Mouse (Mus musculus) E14TG2a.4 (cell line): ENCODE measurements around the gene Ak8.

Experiments used
- H3K27me3 ChIP-seq: 2 replicates; pipeline ENCODE4 v1.6.1; 2014; ENCODE audit warnings: low read length, control low read depth; ENCODE audit not compliant: insufficient read depth
- H3K36me3 ChIP-seq: 2 replicates; pipeline ENCODE4 v1.6.1; 2014; ENCODE audit warnings: low read length, control low read depth; ENCODE audit not compliant: insufficient read depth
- H3K4me1 ChIP-seq: replicated peaks from 2 replicates; pipeline ENCODE4 v1.6.1; 2014; ENCODE audit warnings: low read depth, low read length, control low read depth
- H3K4me3 ChIP-seq: replicated peaks from 2 replicates; pipeline ENCODE4 v1.5.1; 2014; ENCODE audit warnings: mild to moderate bottlenecking, low read length
- H3K9me3 ChIP-seq: 2 replicates; pipeline ENCODE4 v1.6.1; 2014; ENCODE audit warnings: low read length, control low read depth
- CTCF ChIP-seq: conservative IDR thresholded peaks from 2 replicates; pipeline ENCODE4 v1.5.1; 2014; ENCODE audit warnings: low read length
- NANOG ChIP-seq: IDR thresholded peaks from 2 replicates; pipeline ENCODE4 v1.6.1; 2014; ENCODE audit warnings: borderline replicate concordance, low read length, mixed read lengths
- POU5F1 ChIP-seq: IDR thresholded peaks from 2 replicates; pipeline ENCODE4 v1.6.1; 2014; ENCODE audit warnings: low read length, borderline replicate concordance

The Ak8 gene

GRCm38 (mm10) chr2:28706787-28707186 lies 6.8 kb downstream of the Ak8 start:
- no peak for TF ChIP-seq POU5F1
- TF ChIP-seq NANOG: no peak
- TF ChIP-seq CTCF: no peak
- Histone ChIP-seq H3K9me3 (no peaks in the 10 kb centered on the region), H3K4me3 (no peak overlapping the region)

GRCm38 (mm10) chr2:28713036-28713435 lies 13.1 kb downstream of the Ak8 start:
- Histone ChIP-seq H3K27me3 (0 out of 2 replicates have a peak, but pooled peaks cover 3% of the 10 kb centered on the region), H3K4me1 (peaks cover 23% of the 10 kb centered on the region), H3K4me3 (no peak overlapping the region), H3K36me3 (no peaks in the 10 kb centered on the region), H3K9me3 (no peaks in the 10 kb centered on the region)
- no peak for TF ChIP-seq NANOG
- TF ChIP-seq POU5F1: no peak
- TF ChIP-seq CTCF: no peak

More at GRCm38 (mm10) chr2:28706787-28707186, 6.8 kb downstream of the Ak8 start:
- H3K27me3 ChIP-seq: 0 out of 2 replicates have a peak, but pooled peaks cover 4% of the 10 kb centered on the region
- H3K4me1 ChIP-seq: peaks cover 18% of the 10 kb centered on the region
- H3K36me3 ChIP-seq: no peaks in the 10 kb centered on the region

DNA sequence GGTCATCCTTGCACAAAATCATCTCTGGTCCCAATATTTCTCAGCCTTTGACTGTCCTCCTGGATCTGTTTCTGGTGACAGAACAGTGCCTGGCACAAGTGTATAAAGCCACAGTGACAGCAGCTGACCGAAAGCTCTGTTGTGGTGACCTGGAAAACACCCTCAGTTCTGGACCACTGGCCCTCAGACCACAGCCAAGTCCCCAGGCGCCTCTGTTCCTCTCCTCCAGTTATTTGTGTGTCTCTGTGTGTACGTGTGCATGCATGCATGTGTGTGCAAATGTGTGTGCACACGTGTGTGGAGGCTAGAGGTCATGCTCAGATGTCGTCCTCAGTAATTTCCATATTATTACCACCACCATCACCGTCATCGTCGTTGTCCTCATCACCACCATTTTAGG lies 22.5 kb downstream of the Ak8 start:
- TF ChIP-seq NANOG (no peak), CTCF (no peak), POU5F1 (no peak)
- no peaks in the 10 kb centered on the region for H3K36me3 ChIP-seq
- no peaks in the 10 kb centered on the region for H3K9me3 ChIP-seq

GRCm38 (mm10) chr2:28723912-28724311 lies 23.9 kb downstream of the Ak8 start:
- TF ChIP-seq CTCF (no peak), POU5F1 (no peak), NANOG (no peak)
- Histone ChIP-seq H3K9me3 (no peaks in the 10 kb centered on the region), H3K4me3 (no peak overlapping the region), H3K4me1 (no peaks in the 10 kb centered on the region), H3K27me3 (peaks cover 1% of the 10 kb centered on the region; the same call in 1 of the 2 replicates), H3K36me3 (no peaks in the 10 kb centered on the region)

More for the DNA sequence above, 22.5 kb downstream of the Ak8 start:
- Histone ChIP-seq H3K27me3 (0 out of 2 replicates have a peak, but pooled peaks cover 4% of the 10 kb centered on the region), H3K4me3 (no peak overlapping the region), H3K4me1 (no peaks in the 10 kb centered on the region)

DNA sequence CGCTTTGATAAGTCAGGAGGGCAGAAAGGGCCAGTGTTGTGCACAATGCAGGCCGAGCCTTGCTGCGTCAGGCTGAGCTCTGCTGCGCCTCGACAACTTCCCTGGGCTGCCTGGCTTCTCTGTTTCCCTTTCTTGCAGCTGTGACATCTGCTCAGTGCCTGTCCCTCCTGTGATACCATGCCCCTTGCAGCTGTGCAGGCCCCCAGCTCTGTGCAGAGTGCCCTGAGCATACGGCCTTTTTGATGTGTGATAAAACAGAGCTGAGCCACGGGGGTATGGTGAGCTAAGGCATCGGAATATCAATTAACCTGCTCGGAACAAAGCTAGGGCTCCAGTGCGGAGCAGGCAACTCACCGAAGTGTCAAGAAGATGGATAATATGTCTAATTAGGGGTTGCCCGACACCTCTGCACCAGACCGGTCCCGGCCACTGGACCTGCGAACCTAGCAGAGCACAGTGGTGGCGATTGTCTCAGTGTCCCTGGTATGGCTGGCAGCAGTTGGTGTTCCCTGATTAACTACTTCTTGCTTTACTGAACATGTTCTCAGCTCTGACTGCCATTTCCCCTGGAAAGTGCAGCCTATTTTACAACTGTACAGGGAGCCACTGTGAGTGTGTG lies 27.9 kb downstream of the Ak8 start:
- Histone ChIP-seq H3K9me3 (no peaks in the 10 kb centered on the region), H3K4me1 (no peaks in the 10 kb centered on the region), H3K27me3 (no peaks in the 10 kb centered on the region; the same call in 1 of the 2 replicates), H3K36me3 (no peaks in the 10 kb centered on the region), H3K4me3 (no peak overlapping the region)
- TF ChIP-seq POU5F1 (no peak), CTCF (no peak), NANOG (no peak)

GRCm38 (mm10) chr2:28730676-28731075 lies 30.7 kb downstream of the Ak8 start:
- H3K36me3 ChIP-seq: no peaks in the 10 kb centered on the region
- peaks cover 10% of the 10 kb centered on the region for H3K27me3 ChIP-seq
- H3K4me3 ChIP-seq: no peak overlapping the region
- no peak for TF ChIP-seq NANOG
- TF ChIP-seq CTCF: no peak
- no peak for TF ChIP-seq POU5F1
- H3K9me3 ChIP-seq: no peaks in the 10 kb centered on the region
- H3K4me1 ChIP-seq: no peaks in the 10 kb centered on the region

DNA sequence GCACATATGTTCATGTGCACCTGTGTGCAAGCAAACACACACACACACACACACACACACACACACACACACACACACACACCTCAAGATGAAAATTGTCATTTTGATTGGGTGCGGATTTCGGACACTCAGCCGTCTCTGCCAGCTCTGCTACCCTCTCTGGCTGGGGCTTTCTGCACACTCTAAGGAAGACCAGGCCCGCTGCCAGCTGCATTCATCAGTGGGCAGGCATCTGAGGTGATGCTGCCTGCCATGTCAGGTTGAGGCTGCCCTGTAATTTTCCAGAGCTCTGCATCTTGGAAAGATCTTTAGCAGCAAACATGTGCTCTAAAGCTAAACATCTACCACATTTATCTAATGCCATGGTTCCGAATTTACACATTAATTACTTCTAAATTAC lies 37.1 kb downstream of the Ak8 start:
- Histone ChIP-seq H3K4me3 (no peak overlapping the region), H3K9me3 (no peaks in the 10 kb centered on the region), H3K27me3 (peaks cover 10% of the 10 kb centered on the region), H3K36me3 (no peaks in the 10 kb centered on the region), H3K4me1 (peaks cover 2% of the 10 kb centered on the region; the same call in 1 of the 2 replicates)
- no peak for TF ChIP-seq NANOG
- TF ChIP-seq POU5F1: no peak
- no peak for TF ChIP-seq CTCF

- Histone ChIP-seq H3K27me3 (peaks cover 2% of the 10 kb centered on the region; the same call in 1 of the 2 replicates), H3K4me3 (no peak overlapping the region), H3K36me3 (no peaks in the 10 kb centered on the region), H3K4me1 (peaks cover 8% of the 10 kb centered on the region; the same call in 1 of the 2 replicates), H3K9me3 (no peaks in the 10 kb centered on the region)
- no peak for TF ChIP-seq NANOG
- no peak for TF ChIP-seq POU5F1
- no peak for TF ChIP-seq CTCF
Observed at GRCm38 (mm10) chr2:28740159-28740558, 40.2 kb downstream of the Ak8 start.

DNA sequence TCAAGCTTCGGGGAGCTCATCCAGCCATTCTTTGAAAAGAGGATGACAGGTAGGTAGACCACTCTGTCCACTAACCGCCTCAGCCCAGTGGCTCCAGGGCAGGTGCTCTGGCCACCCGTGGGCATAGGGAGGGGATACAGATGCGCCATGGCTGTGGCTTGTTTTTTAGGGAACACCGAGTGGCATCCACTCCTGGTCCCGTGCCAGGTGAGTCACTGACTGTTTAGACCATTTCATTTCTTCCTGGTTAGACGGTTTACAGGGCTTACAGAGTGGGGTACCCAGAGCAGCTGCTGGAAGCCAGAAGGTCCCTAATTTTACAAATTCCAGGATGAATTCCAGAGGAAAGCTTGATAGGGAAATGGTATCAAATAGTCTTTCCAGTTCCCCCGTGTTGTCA lies 42.7 kb downstream of the Ak8 start:
- Histone ChIP-seq H3K4me3 (no peak overlapping the region), H3K9me3 (no peaks in the 10 kb centered on the region), H3K36me3 (no peaks in the 10 kb centered on the region), H3K27me3 (peaks cover 3% of the 10 kb centered on the region; the same call in 1 of the 2 replicates), H3K4me1 (peaks cover 8% of the 10 kb centered on the region; the same call in 1 of the 2 replicates)
- TF ChIP-seq CTCF: no peak
- TF ChIP-seq NANOG: no peak
